Mouse (Mus musculus): ENCODE measurements around the gene Tfap2e. TPM values are rescaled to one million over a fixed set of nuclear protein-coding genes. Genes with fewer than 3 reads are reported as not detected.

Gene Tfap2e
- not detected in 2 replicates for polyA plus RNA-seq (2011; ENCODE audit: insufficient read depth, insufficient read length, low replicate concordance, missing spikeins)

- Histone ChIP-seq H3K4me1 (ENCODE audit: control insufficient read depth, insufficient read depth, low read length) (no peaks in the 10 kb centered on the region), H3K4me3 (replicated peaks; ENCODE audit: control insufficient read depth, low read depth, low read length) (no peak within 1 kb of the TSS), H3K27ac (ENCODE audit: control insufficient read depth, insufficient read depth, low read depth, low read length, poor library complexity) (no peak within 1 kb of the TSS; the same call in 1 of the 2 replicates)
- TF ChIP-seq POLR2A (IDR thresholded peaks at IDR 0.05; ENCODE audit: borderline replicate concordance, control insufficient read depth, low read depth, low read length) (no peak), CTCF (IDR thresholded peaks at IDR 0.05; ENCODE audit: control insufficient read depth, insufficient read depth, low read length) (no peak)
- WGBS = 3% methylated on average over 32 of the region's 32 CpGs
Measured at GRCm38 (mm10) chr4:126736001-126736414, at the start of gene Tfap2e. Tfap2e (minus strand) TSS chr4:126736240.

GRCm38 (mm10) chr4:126782996-126783395 lies 47.0 kb upstream of the Tfap2e start:
- H3K27ac ChIP-seq (ENCODE audit: control insufficient read depth, insufficient read depth, low read depth, low read length, poor library complexity) = no peak overlapping the region
- no peaks in the 10 kb centered on the region for H3K4me1 ChIP-seq (ENCODE audit: control insufficient read depth, insufficient read depth, low read length)
- WGBS = 68% methylated on average over 8 of the region's 8 CpGs
- TF ChIP-seq CTCF (IDR thresholded peaks at IDR 0.05; ENCODE audit: control insufficient read depth, insufficient read depth, low read length) (no peak), POLR2A (IDR thresholded peaks at IDR 0.05; ENCODE audit: borderline replicate concordance, control insufficient read depth, low read depth, low read length) (no peak)
- no peak overlapping the region for H3K4me3 ChIP-seq (replicated peaks; ENCODE audit: control insufficient read depth, low read depth, low read length)

- TF ChIP-seq CTCF (IDR thresholded peaks at IDR 0.05; ENCODE audit: control insufficient read depth, insufficient read depth, low read length) (no peak), POLR2A (IDR thresholded peaks at IDR 0.05; ENCODE audit: borderline replicate concordance, control insufficient read depth, low read depth, low read length) (no peak)
- 88% methylated on average over 8 of the region's 8 CpGs for WGBS
- H3K27ac ChIP-seq (ENCODE audit: control insufficient read depth, insufficient read depth, low read depth, low read length, poor library complexity) = no peak overlapping the region
- no peak overlapping the region for H3K4me3 ChIP-seq (replicated peaks; ENCODE audit: control insufficient read depth, low read depth, low read length)
- H3K4me1 ChIP-seq (ENCODE audit: control insufficient read depth, insufficient read depth, low read length) = no peaks in the 10 kb centered on the region
Measured at GRCm38 (mm10) chr4:126782512-126782911, 46.5 kb upstream of the Tfap2e start.

- H3K4me1 ChIP-seq (ENCODE audit: control insufficient read depth, insufficient read depth, low read length) = no peaks in the 10 kb centered on the region
- no peak overlapping the region for H3K4me3 ChIP-seq (replicated peaks; ENCODE audit: control insufficient read depth, low read depth, low read length)
- no peak for TF ChIP-seq POLR2A (IDR thresholded peaks at IDR 0.05; ENCODE audit: borderline replicate concordance, control insufficient read depth, low read depth, low read length)
- TF ChIP-seq CTCF (IDR thresholded peaks at IDR 0.05; ENCODE audit: control insufficient read depth, insufficient read depth, low read length) = no peak
- no peak overlapping the region for H3K27ac ChIP-seq (ENCODE audit: control insufficient read depth, insufficient read depth, low read depth, low read length, poor library complexity)
- 86% methylated on average over 3 of the region's 3 CpGs for WGBS
Measured at GRCm38 (mm10) chr4:126781871-126782270, 45.8 kb upstream of the Tfap2e start.

- no peaks in the 10 kb centered on the region for H3K4me1 ChIP-seq (ENCODE audit: control insufficient read depth, insufficient read depth, low read length)
- H3K4me3 ChIP-seq (replicated peaks; ENCODE audit: control insufficient read depth, low read depth, low read length) = no peak overlapping the region
- TF ChIP-seq POLR2A (IDR thresholded peaks at IDR 0.05; ENCODE audit: borderline replicate concordance, control insufficient read depth, low read depth, low read length) = no peak
- TF ChIP-seq CTCF (IDR thresholded peaks at IDR 0.05; ENCODE audit: control insufficient read depth, insufficient read depth, low read length) = no peak
- 89% methylated on average over 12 of the region's 12 CpGs for WGBS
- H3K27ac ChIP-seq (ENCODE audit: control insufficient read depth, insufficient read depth, low read depth, low read length, poor library complexity) = no peak overlapping the region
Measured at GRCm38 (mm10) chr4:126779826-126780775, 44.1 kb upstream of the Tfap2e start.

GRCm38 (mm10) chr4:126779148-126779581 lies 43.1 kb upstream of the Tfap2e start:
- H3K4me1 ChIP-seq (ENCODE audit: control insufficient read depth, insufficient read depth, low read length) = no peaks in the 10 kb centered on the region
- no peak for TF ChIP-seq POLR2A (IDR thresholded peaks at IDR 0.05; ENCODE audit: borderline replicate concordance, control insufficient read depth, low read depth, low read length)
- TF ChIP-seq CTCF (IDR thresholded peaks at IDR 0.05; ENCODE audit: control insufficient read depth, insufficient read depth, low read length) = no peak
- no peak overlapping the region for H3K4me3 ChIP-seq (replicated peaks; ENCODE audit: control insufficient read depth, low read depth, low read length)
- 71% methylated on average over 8 of the region's 8 CpGs for WGBS
- H3K27ac ChIP-seq (ENCODE audit: control insufficient read depth, insufficient read depth, low read depth, low read length, poor library complexity) = no peak overlapping the region

- WGBS = 75% methylated on average over 1 of the region's 1 CpGs
- Histone ChIP-seq H3K27ac (ENCODE audit: control insufficient read depth, insufficient read depth, low read depth, low read length, poor library complexity) (no peak overlapping the region), H3K4me1 (ENCODE audit: control insufficient read depth, insufficient read depth, low read length) (no peaks in the 10 kb centered on the region; the same call in 1 of the 2 replicates), H3K4me3 (replicated peaks; ENCODE audit: control insufficient read depth, low read depth, low read length) (no peak overlapping the region)
- TF ChIP-seq CTCF (IDR thresholded peaks at IDR 0.05; ENCODE audit: control insufficient read depth, insufficient read depth, low read length) (no peak), POLR2A (IDR thresholded peaks at IDR 0.05; ENCODE audit: borderline replicate concordance, control insufficient read depth, low read depth, low read length) (no peak)
Measured at GRCm38 (mm10) chr4:126775182-126775581, 39.1 kb upstream of the Tfap2e start.

DNA sequence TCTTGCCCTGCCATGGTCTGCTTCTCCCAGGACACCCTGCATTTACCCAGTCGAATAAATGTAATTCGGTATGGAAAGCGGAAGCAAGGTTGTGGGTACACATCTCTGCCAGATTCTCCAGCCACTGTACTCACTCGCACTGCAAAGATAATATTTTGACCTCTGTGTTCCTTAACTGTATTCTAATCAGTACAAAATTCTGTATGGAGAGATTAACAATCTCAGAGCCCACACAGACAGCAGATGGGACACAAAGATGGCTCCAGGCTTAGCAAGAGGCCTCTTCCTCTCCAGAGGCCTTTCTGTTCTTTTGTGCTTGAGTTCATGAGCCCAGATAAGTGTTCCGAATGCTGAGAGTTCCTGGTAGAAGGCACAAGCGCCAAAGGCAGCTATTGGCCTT lies 37.8 kb upstream of the Tfap2e start:
- 80% methylated on average over 6 of the region's 6 CpGs for WGBS
- Histone ChIP-seq H3K27ac (ENCODE audit: control insufficient read depth, insufficient read depth, low read depth, low read length, poor library complexity) (no peak overlapping the region), H3K4me3 (replicated peaks; ENCODE audit: control insufficient read depth, low read depth, low read length) (no peak overlapping the region), H3K4me1 (ENCODE audit: control insufficient read depth, insufficient read depth, low read length) (no peaks in the 10 kb centered on the region; the same call in 1 of the 2 replicates)
- TF ChIP-seq POLR2A (IDR thresholded peaks at IDR 0.05; ENCODE audit: borderline replicate concordance, control insufficient read depth, low read depth, low read length) (no peak), CTCF (IDR thresholded peaks at IDR 0.05; ENCODE audit: control insufficient read depth, insufficient read depth, low read length) (no peak)
